Mouse (Mus musculus): ENCODE measurements around the gene Shld2. TPM values are rescaled to one million over a fixed set of nuclear protein-coding genes. Genes with fewer than 3 reads are reported as not detected.

Gene Shld2
- polyA plus RNA-seq, 1 experiment from 2014 or later = 9.0 TPM

- no peaks in the 10 kb centered on the region for H3K36me3 ChIP-seq (ENCODE audit: control insufficient read depth, insufficient read depth, low read length)
- H3K9me3 ChIP-seq (ENCODE audit: control insufficient read depth, low read length) = no peaks in the 10 kb centered on the region
- H3K4me2 ChIP-seq (ENCODE audit: low read depth, low read length, severe bottlenecking) = no peak overlapping the region
- no peak for ATAC-seq (replicated peaks; ENCODE audit: low FRiP score)
- H3K4me1 ChIP-seq (replicated peaks; ENCODE audit: control insufficient read depth, insufficient read depth, low read length) = peaks cover 3% of the 10 kb centered on the region
- no peak for DNase-seq (ENCODE audit: low spot score)
- no peak overlapping the region for H3K4me3 ChIP-seq (ENCODE audit: low read depth, low read length)
- H3K27me3 ChIP-seq (ENCODE audit: control insufficient read depth, insufficient read depth, low read length) = no peaks in the 10 kb centered on the region
- 59% methylated on average over 4 of the region's 4 CpGs for WGBS
- no peak overlapping the region for H3K9ac ChIP-seq (ENCODE audit: low read length)
- no peak overlapping the region for H3K27ac ChIP-seq (ENCODE audit: low read depth, low read length)
These were observed 113.6 kb downstream of the Shld2 start for GRCm38 (mm10) chr14:34196706-34197105.

DNA sequence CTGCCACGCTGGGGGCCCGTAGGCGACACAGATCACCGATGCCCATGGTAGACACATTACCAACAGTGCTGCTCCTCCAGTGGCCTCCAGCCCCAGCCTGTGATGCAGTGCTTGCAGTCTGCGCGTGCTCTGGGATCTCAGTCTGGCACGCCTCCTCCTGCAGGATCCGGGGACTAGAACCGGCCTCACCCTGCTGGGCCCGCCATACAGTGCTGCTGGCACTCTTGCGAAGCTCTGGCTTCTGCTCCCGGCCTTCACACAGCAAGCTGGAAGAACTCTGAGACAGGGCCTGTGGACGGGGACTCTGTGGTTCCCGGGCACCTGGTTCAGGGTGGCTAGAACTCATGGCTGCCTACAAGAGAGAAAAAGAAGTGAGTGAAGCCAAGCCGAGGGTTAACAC is 114.8 kb downstream of the Shld2 start:
- Histone ChIP-seq H3K4me3 (ENCODE audit: low read depth, low read length) (no peak overlapping the region), H3K27me3 (ENCODE audit: control insufficient read depth, insufficient read depth, low read length) (no peaks in the 10 kb centered on the region), H3K27ac (ENCODE audit: low read depth, low read length) (no peak overlapping the region), H3K9ac (ENCODE audit: low read length) (no peak overlapping the region), H3K36me3 (ENCODE audit: control insufficient read depth, insufficient read depth, low read length) (no peaks in the 10 kb centered on the region), H3K9me3 (ENCODE audit: control insufficient read depth, low read length) (no peaks in the 10 kb centered on the region), H3K4me1 (replicated peaks; ENCODE audit: control insufficient read depth, insufficient read depth, low read length) (peaks cover under 1% of the 10 kb centered on the region), H3K4me2 (ENCODE audit: low read depth, low read length, severe bottlenecking) (no peak overlapping the region)
- DNase-seq (ENCODE audit: low spot score) (no peak), ATAC-seq (replicated peaks; ENCODE audit: low FRiP score) (no peak)
- WGBS = 90% methylated on average over 15 of the region's 15 CpGs

DNA sequence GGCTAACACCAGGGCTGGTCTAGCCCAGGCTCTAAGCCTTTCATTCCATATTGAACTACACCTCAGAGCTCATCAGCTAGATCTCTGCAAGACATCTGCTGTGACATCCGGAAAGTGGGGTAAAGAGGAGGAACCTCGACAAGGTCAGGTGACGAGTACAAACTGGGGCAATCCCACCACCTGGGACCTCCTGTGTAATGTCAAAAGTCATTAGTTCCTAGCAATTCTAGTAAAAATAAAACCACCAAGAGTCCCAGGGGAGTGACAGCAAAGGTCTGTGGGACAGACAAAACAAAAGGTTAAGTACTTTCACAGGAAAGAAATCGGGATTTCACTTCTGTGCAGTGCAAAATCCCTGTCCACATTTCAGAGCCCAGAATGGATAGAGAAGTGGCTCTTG is 116.4 kb downstream of the Shld2 start:
- 86% methylated on average over 4 of the region's 4 CpGs for WGBS

GRCm38 (mm10) chr14:34190361-34190760 is 119.9 kb downstream of the Shld2 start:
- Histone ChIP-seq H3K36me3 (ENCODE audit: control insufficient read depth, insufficient read depth, low read length) (no peaks in the 10 kb centered on the region), H3K27me3 (ENCODE audit: control insufficient read depth, insufficient read depth, low read length) (no peaks in the 10 kb centered on the region), H3K4me2 (ENCODE audit: low read depth, low read length, severe bottlenecking) (no peak overlapping the region), H3K27ac (ENCODE audit: low read depth, low read length) (no peak overlapping the region), H3K4me3 (ENCODE audit: low read depth, low read length) (no peak overlapping the region), H3K9me3 (ENCODE audit: control insufficient read depth, low read length) (no peaks in the 10 kb centered on the region), H3K9ac (ENCODE audit: low read length) (no peak overlapping the region), H3K4me1 (replicated peaks; ENCODE audit: control insufficient read depth, insufficient read depth, low read length) (no peaks in the 10 kb centered on the region)
- ATAC-seq (replicated peaks; ENCODE audit: low FRiP score) (no peak), DNase-seq (ENCODE audit: low spot score) (no peak)
- 68% methylated on average over 7 of the region's 7 CpGs for WGBS

More for the DNA sequence above, 116.4 kb downstream of the Shld2 start:
- H3K4me3 ChIP-seq (ENCODE audit: low read depth, low read length) = no peak overlapping the region
- H3K4me1 ChIP-seq (replicated peaks; ENCODE audit: control insufficient read depth, insufficient read depth, low read length) = no peaks in the 10 kb centered on the region
- H3K36me3 ChIP-seq (ENCODE audit: control insufficient read depth, insufficient read depth, low read length) = no peaks in the 10 kb centered on the region
- H3K9me3 ChIP-seq (ENCODE audit: control insufficient read depth, low read length) = no peaks in the 10 kb centered on the region
- no peak overlapping the region for H3K27ac ChIP-seq (ENCODE audit: low read depth, low read length)
- no peak overlapping the region for H3K9ac ChIP-seq (ENCODE audit: low read length)
- no peaks in the 10 kb centered on the region for H3K27me3 ChIP-seq (ENCODE audit: control insufficient read depth, insufficient read depth, low read length)
- H3K4me2 ChIP-seq (ENCODE audit: low read depth, low read length, severe bottlenecking) = no peak overlapping the region
- no peak for DNase-seq (ENCODE audit: low spot score)
- ATAC-seq (replicated peaks; ENCODE audit: low FRiP score) = no peak

GRCm38 (mm10) chr14:34188629-34189028 is 121.7 kb downstream of the Shld2 start:
- Histone ChIP-seq H3K27me3 (ENCODE audit: control insufficient read depth, insufficient read depth, low read length) (no peaks in the 10 kb centered on the region), H3K4me2 (ENCODE audit: low read depth, low read length, severe bottlenecking) (no peak overlapping the region), H3K4me3 (ENCODE audit: low read depth, low read length) (no peak overlapping the region), H3K4me1 (replicated peaks; ENCODE audit: control insufficient read depth, insufficient read depth, low read length) (no peaks in the 10 kb centered on the region), H3K27ac (ENCODE audit: low read depth, low read length) (no peak overlapping the region), H3K36me3 (ENCODE audit: control insufficient read depth, insufficient read depth, low read length) (no peaks in the 10 kb centered on the region), H3K9me3 (ENCODE audit: control insufficient read depth, low read length) (no peaks in the 10 kb centered on the region), H3K9ac (ENCODE audit: low read length) (no peak overlapping the region)
- 69% methylated on average over 5 of the region's 5 CpGs for WGBS
- ATAC-seq (replicated peaks; ENCODE audit: low FRiP score) (no peak), DNase-seq (ENCODE audit: low spot score) (peak; percentile 56)

Other genes starting within 250 kb of the Shld2 start
- gene Anxa8, start 224.5 kb downstream of the Shld2 start, polyA plus RNA-seq (2014; fragmentation: Nextera tagmentation; extraction: Ambion mirVana) = 0.88 and 1.2 TPM in 2 replicates
- not detected in 2 replicates for gene A630023A22Rik, start 207.7 kb downstream of the Shld2 start, polyA plus RNA-seq (2014; fragmentation: Nextera tagmentation; extraction: Ambion mirVana)
- not detected in 2 replicates for gene Npy4r, start 158.0 kb downstream of the Shld2 start, polyA plus RNA-seq (2014; fragmentation: Nextera tagmentation; extraction: Ambion mirVana)
- gene Gprin2, start 108.8 kb downstream of the Shld2 start, polyA plus RNA-seq (2014; fragmentation: Nextera tagmentation; extraction: Ambion mirVana) = 0.41 and 0.44 TPM in 2 replicates
- gene Syt15, start 90.9 kb downstream of the Shld2 start, polyA plus RNA-seq (2014; fragmentation: Nextera tagmentation; extraction: Ambion mirVana) = 0.15 and 0.35 TPM in 2 replicates
- gene Glud1, start 234 bp upstream of the Shld2 start, polyA plus RNA-seq (2014; fragmentation: Nextera tagmentation; extraction: Ambion mirVana) = 89.4 TPM in 2 replicates
- gene Fam25c, start 44.9 kb upstream of the Shld2 start, polyA plus RNA-seq (2014; fragmentation: Nextera tagmentation; extraction: Ambion mirVana) = not detected in 2 replicates
- gene Sncg, start 64.3 kb upstream of the Shld2 start, polyA plus RNA-seq (2014; fragmentation: Nextera tagmentation; extraction: Ambion mirVana) = 3.7 and 5.4 TPM in 2 replicates
- 7.2 and 7.6 TPM in 2 replicates for gene Mmrn2, start 65.0 kb upstream of the Shld2 start, polyA plus RNA-seq (2014; fragmentation: Nextera tagmentation; extraction: Ambion mirVana)
- gene Bmpr1a, start 192.8 kb upstream of the Shld2 start, polyA plus RNA-seq (2014; fragmentation: Nextera tagmentation; extraction: Ambion mirVana) = 56.0 and 60.4 TPM in 2 replicates
- gene 9230112D13Rik, start 212.3 kb upstream of the Shld2 start, polyA plus RNA-seq (2014; fragmentation: Nextera tagmentation; extraction: Ambion mirVana) = not detected in 2 replicates

Measured in forebrain, embryonic 11.5 days (tissue).